Mouse (Mus musculus) midbrain, embryonic 16.5 days (tissue): Measurements from ENCODE around the gene Myh6. TPM values are rescaled to one million over a fixed set of nuclear protein-coding genes. Genes with fewer than 3 reads are reported as not detected.

Experiments used
- ATAC-seq: fragments of 200-750 bp; cut with Nextera tagmentation; 2 replicates; pipeline ENCODE4 v1.8.0; 2017; ENCODE audit warnings: moderate TSS enrichment
- H3K27ac ChIP-seq: fragments of 300-500 bp; sonication (generic); 2 replicates; pipeline ENCODE4 v1.5.1; 2014; ENCODE audit warnings: mild to moderate bottlenecking, low read length, mixed read lengths
- H3K27me3 ChIP-seq: fragments of 300-500 bp; sonication (generic); 2 replicates; pipeline ENCODE4 v1.6.1; 2014; ENCODE audit warnings: low read depth, low read length, mixed read lengths; ENCODE audit not compliant: control insufficient read depth, insufficient read depth
- H3K36me3 ChIP-seq: fragments of 300-500 bp; sonication (generic); 2 replicates; pipeline ENCODE4 v1.6.1; 2014; ENCODE audit warnings: mild to moderate bottlenecking, low read length, moderate library complexity, mixed read lengths; ENCODE audit not compliant: control insufficient read depth, insufficient read depth
- H3K4me1 ChIP-seq: fragments of 300-500 bp; sonication (generic); 2 replicates; pipeline ENCODE4 v1.6.1; 2014; ENCODE audit warnings: mild to moderate bottlenecking, low read length, mixed read lengths; ENCODE audit not compliant: control insufficient read depth, insufficient read depth
- H3K4me2 ChIP-seq: fragments of 300-500 bp; sonication (generic); 2 replicates; pipeline ENCODE4 v1.6.1; 2014; ENCODE audit warnings: mild to moderate bottlenecking, low read length, mixed read lengths
- H3K4me3 ChIP-seq: fragments of 300-500 bp; sonication (generic); 2 replicates; pipeline ENCODE4 v1.5.1; 2014; ENCODE audit warnings: low read depth, mild to moderate bottlenecking, low read length, moderate library complexity, mixed read lengths
- H3K9ac ChIP-seq: fragments of 300-500 bp; sonication (generic); 2 replicates; pipeline ENCODE4 v1.6.1; 2014; ENCODE audit warnings: low read depth, low read length, mixed read lengths
- H3K9me3 ChIP-seq: fragments of 300-500 bp; sonication (generic); replicated peaks from 2 replicates; pipeline ENCODE4 v1.6.1; 2014; ENCODE audit warnings: mild to moderate bottlenecking, low read length, mixed read lengths; ENCODE audit not compliant: control insufficient read depth, poor library complexity, severe bottlenecking
- WGBS: fragments of 180-500 bp; shearing (Covaris S2); extraction: QIAGEN DNeasy Blood & Tissue Kit; methylation state at CpG from one replicate; pipeline ENCODE4 v1.1.7; 2014; 5-methylcytosine and 5-hydroxymethylcytosine counted together
- polyA plus RNA-seq: library from polyadenylated mRNA; unstranded; fragments of >200 nt; fragmentation: Nextera tagmentation; extraction: Ambion mirVana; gene quantifications from 2 replicates; pipeline ENCODE4 v1.2.1, GENCODE M21; 2015

Gene Myh6
- polyA plus RNA-seq = 1.3 and 2.9 TPM in 2 replicates

DNA sequence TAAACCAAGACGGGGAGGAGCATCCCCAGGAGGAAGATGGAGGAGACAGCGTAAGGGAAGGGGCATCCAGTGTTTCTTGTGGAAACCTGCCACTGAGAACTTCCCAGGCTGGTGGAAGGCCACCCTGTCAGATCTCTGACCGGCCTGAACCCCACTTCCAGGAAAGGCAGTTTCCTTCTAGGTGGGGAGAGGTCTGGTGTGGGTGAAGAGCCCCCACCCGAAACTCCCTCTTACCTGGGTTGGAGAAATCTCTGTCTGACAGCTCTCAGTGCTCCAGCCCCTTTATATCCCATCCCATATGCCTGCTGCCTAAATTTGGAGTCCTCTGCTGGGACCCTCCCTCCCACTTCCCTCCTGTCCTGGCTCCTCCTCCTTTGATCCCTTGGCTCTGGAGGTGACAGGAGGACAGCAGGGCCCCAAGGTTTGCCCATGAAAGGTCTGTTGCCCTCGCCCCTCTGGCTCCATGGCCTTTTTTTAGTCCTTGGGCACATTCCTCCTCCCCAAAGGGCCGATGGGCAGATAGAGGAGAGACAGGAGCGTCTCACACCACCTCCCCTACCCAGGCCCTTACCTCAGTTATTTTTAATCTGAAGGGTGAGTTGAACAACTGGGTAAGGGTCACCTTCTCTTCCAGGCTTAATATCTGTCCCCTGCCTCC, at the start of gene Myh6:
Gene Myh6 (minus strand): TSS at position 608 of the 658 bp plus-strand sequence.
- Histone ChIP-seq H3K4me1 (no peaks in the 10 kb centered on the region), H3K4me2 (no peak within 1 kb of the TSS), H3K9me3 (no peaks in the 10 kb centered on the region), H3K4me3 (no peak within 1 kb of the TSS), H3K9ac (no peak within 1 kb of the TSS), H3K36me3 (no peaks in the 10 kb centered on the region), H3K27me3 (no peaks in the 10 kb centered on the region; the same call in 1 of the 2 replicates), H3K27ac (no peak within 1 kb of the TSS)
- WGBS = 72% methylated on average over 7 of the region's 7 CpGs
- ATAC-seq = no peak

- H3K9me3 ChIP-seq = no peaks in the 10 kb centered on the region
Observed at GRCm38 (mm10) chr14:55015767-55016111, 49.0 kb upstream of the Myh6 start.

GRCm38 (mm10) chr14:55014991-55015766, 48.5 kb upstream of the Myh6 start, which contains the start of gene Ngdn:
TSS of gene Ngdn (plus strand) at chr14:55015454.
- H3K4me1 ChIP-seq = peaks cover 3% of the 10 kb centered on the region; the same call in 1 of the 2 replicates
- H3K4me2 ChIP-seq = peak within 1 kb of the TSS; percentile 93
- no peaks in the 10 kb centered on the region; the same call in 1 of the 2 replicates for H3K36me3 ChIP-seq
- under 1% methylated on average over 36 of the region's 36 CpGs for WGBS
- no peaks in the 10 kb centered on the region for H3K9me3 ChIP-seq
- H3K27ac ChIP-seq = peak within 1 kb of the TSS; percentile 95
- H3K9ac ChIP-seq = peak within 1 kb of the TSS; percentile 74
- no peaks in the 10 kb centered on the region for H3K27me3 ChIP-seq
- H3K4me3 ChIP-seq = peak within 1 kb of the TSS; percentile 74
- ATAC-seq = peak; percentile 97

More at GRCm38 (mm10) chr14:55015767-55016111, 49.0 kb upstream of the Myh6 start:
- 0% methylated on average over 17 of the region's 17 CpGs for WGBS
- no peaks in the 10 kb centered on the region for H3K27me3 ChIP-seq
- peak overlapping the region; percentile 69 for H3K9ac ChIP-seq
- H3K4me1 ChIP-seq = peaks cover 3% of the 10 kb centered on the region; the same call in 1 of the 2 replicates
- peak overlapping the region; percentile 56 for H3K27ac ChIP-seq
- H3K4me2 ChIP-seq = peak overlapping the region; percentile 93
- no peak for ATAC-seq
- peak overlapping the region; percentile 74 for H3K4me3 ChIP-seq
- H3K36me3 ChIP-seq = no peaks in the 10 kb centered on the region; the same call in 1 of the 2 replicates

DNA sequence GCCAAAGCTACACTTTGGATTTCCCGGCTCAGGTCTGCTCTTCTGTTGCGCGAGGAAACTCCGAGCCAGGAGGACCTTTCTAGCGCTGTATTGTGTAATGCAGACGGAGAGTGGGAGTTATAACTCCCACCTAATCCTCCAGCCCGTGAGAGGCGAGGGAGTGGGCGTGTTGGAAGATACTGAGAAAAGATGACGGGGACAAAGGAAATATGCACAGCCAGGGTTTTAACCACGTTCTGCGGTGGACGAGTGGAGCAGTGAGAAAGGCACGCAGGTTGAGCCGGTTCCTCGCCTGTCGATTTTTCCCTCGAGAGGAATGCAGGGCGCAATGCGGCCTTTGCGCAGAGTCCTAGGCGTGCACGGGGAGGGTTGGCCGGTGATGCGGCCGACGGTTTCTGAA, 47.9 kb upstream of the Myh6 start:
- Histone ChIP-seq H3K4me2 (peak overlapping the region; percentile 74), H3K4me3 (peak overlapping the region; percentile 48), H3K27me3 (no peaks in the 10 kb centered on the region), H3K27ac (peak overlapping the region; percentile 95), H3K4me1 (peaks cover 3% of the 10 kb centered on the region; the same call in 1 of the 2 replicates), H3K9ac (peak overlapping the region; percentile 74), H3K9me3 (no peaks in the 10 kb centered on the region), H3K36me3 (no peaks in the 10 kb centered on the region; the same call in 1 of the 2 replicates)
- WGBS = under 1% methylated on average over 27 of the region's 27 CpGs
- ATAC-seq = peak; percentile 75

DNA sequence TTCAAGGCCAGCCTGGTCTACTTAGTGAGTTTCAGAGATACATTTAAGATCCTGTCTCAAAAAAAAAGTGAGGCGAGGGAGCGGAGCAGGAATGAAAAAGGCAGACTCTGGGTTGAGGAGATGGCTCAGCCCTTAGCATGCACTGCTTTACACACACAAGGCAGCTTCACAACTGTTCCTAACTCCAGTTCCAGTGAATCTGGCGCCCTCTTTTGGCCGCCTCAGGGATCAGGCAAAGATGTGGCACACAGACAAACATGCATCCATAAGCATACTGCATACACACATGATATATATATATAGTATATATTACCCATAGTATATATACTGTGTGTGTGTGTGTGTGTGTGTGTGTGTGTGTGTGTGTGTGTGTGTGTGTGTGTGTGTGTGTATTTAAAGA, 44.4 kb upstream of the Myh6 start:
- H3K27me3 ChIP-seq = no peaks in the 10 kb centered on the region
- no peaks in the 10 kb centered on the region for H3K9me3 ChIP-seq
- no peak for ATAC-seq
- H3K4me3 ChIP-seq = no peak overlapping the region
- no peak overlapping the region for H3K4me2 ChIP-seq
- H3K9ac ChIP-seq = no peak overlapping the region
- H3K27ac ChIP-seq = no peak overlapping the region
- peaks cover 3% of the 10 kb centered on the region; the same call in 1 of the 2 replicates for H3K4me1 ChIP-seq
- WGBS = 66% methylated on average over 4 of the region's 4 CpGs
- no peaks in the 10 kb centered on the region for H3K36me3 ChIP-seq

GRCm38 (mm10) chr14:55008417-55008816, 41.7 kb upstream of the Myh6 start:
- no peak for ATAC-seq
- no peaks in the 10 kb centered on the region for H3K4me1 ChIP-seq
- 79% methylated on average over 8 of the region's 8 CpGs for WGBS
- H3K36me3 ChIP-seq = no peaks in the 10 kb centered on the region
- H3K27me3 ChIP-seq = no peaks in the 10 kb centered on the region
- no peaks in the 10 kb centered on the region for H3K9me3 ChIP-seq
- no peak overlapping the region for H3K4me3 ChIP-seq
- H3K4me2 ChIP-seq = no peak overlapping the region
- no peak overlapping the region for H3K27ac ChIP-seq
- H3K9ac ChIP-seq = no peak overlapping the region

GRCm38 (mm10) chr14:55007120-55007908, 40.6 kb upstream of the Myh6 start:
- H3K9ac ChIP-seq = no peak overlapping the region
- no peak overlapping the region for H3K4me3 ChIP-seq
- no peaks in the 10 kb centered on the region for H3K9me3 ChIP-seq
- H3K27me3 ChIP-seq = no peaks in the 10 kb centered on the region
- ATAC-seq = no peak
- no peaks in the 10 kb centered on the region for H3K36me3 ChIP-seq
- WGBS = 89% methylated on average over 9 of the region's 9 CpGs
- no peak overlapping the region for H3K4me2 ChIP-seq
- no peaks in the 10 kb centered on the region for H3K4me1 ChIP-seq
- no peak overlapping the region for H3K27ac ChIP-seq

DNA sequence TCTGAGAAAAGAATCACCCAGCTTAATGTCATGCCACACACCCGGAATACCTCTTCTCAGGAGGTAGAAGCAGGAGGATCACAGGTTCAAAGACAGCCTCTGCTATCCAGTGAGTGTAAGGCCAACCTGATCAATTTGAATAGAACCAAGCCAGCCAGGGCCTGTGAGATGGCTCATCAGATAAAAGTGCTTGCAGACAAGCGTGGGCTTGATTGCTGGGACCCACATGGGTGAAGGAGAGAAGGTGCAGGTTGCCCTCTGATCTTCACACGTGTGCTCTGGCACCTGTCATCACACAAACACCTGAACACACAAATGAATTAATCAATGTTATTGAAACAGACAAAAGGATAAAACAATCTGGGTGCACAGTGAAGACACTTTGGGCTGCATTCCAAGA, 39.8 kb upstream of the Myh6 start:
- no peak overlapping the region for H3K9ac ChIP-seq
- H3K27me3 ChIP-seq = no peaks in the 10 kb centered on the region
- H3K27ac ChIP-seq = no peak overlapping the region
- no peaks in the 10 kb centered on the region for H3K36me3 ChIP-seq
- no peaks in the 10 kb centered on the region for H3K9me3 ChIP-seq
- H3K4me1 ChIP-seq = no peaks in the 10 kb centered on the region
- WGBS = 84% methylated on average over 3 of the region's 3 CpGs
- no peak overlapping the region for H3K4me3 ChIP-seq
- ATAC-seq = no peak
- no peak overlapping the region for H3K4me2 ChIP-seq
